Mouse (Mus musculus) intestine, embryonic 15.5 days (tissue): ENCODE measurements at regions not wholly inside any gene's neighbourhood (a gene's known extent, or its start where the extent isn't known, plus 50 kb on each side); places are given as distances from the start of the nearest gene placed in this dataset.

ENCODE experiments used
- ATAC-seq: fragments of 200-750 bp; cut with Nextera tagmentation; 2 replicates; pipeline ENCODE4 v1.8.0; 2017; ENCODE audit warnings: moderate TSS enrichment, moderate library complexity
- H3K27ac ChIP-seq: fragments of 300-500 bp; sonication (generic); 2 replicates; pipeline ENCODE4 v1.5.1; 2015; ENCODE audit warnings: mild to moderate bottlenecking, inconsistent platforms
- H3K27me3 ChIP-seq: fragments of 300-500 bp; sonication (generic); replicated peaks from 2 replicates; pipeline ENCODE4 v1.6.1; 2015; ENCODE audit warnings: inconsistent platforms
- H3K36me3 ChIP-seq: fragments of 300-500 bp; sonication (generic); 2 replicates; pipeline ENCODE4 v1.6.1; 2015; ENCODE audit warnings: inconsistent platforms
- H3K4me1 ChIP-seq: fragments of 300-500 bp; sonication (generic); replicated peaks from 2 replicates; pipeline ENCODE4 v1.6.1; 2015; ENCODE audit warnings: inconsistent platforms
- H3K4me2 ChIP-seq: fragments of 300-500 bp; sonication (generic); replicated peaks from 2 replicates; pipeline ENCODE4 v1.6.1; 2015; ENCODE audit warnings: mild to moderate bottlenecking, inconsistent platforms
- H3K4me3 ChIP-seq: fragments of 300-500 bp; sonication (generic); replicated peaks from 2 replicates; pipeline ENCODE4 v1.5.1; 2015; ENCODE audit warnings: inconsistent platforms
- H3K9ac ChIP-seq: fragments of 300-500 bp; sonication (generic); 2 replicates; pipeline ENCODE4 v1.6.1; 2015; ENCODE audit warnings: inconsistent platforms
- H3K9me3 ChIP-seq: fragments of 300-500 bp; sonication (generic); 2 replicates; pipeline ENCODE4 v1.6.1; 2016; ENCODE audit warnings: inconsistent platforms
- WGBS: fragments of 180-500 bp; shearing (Covaris S2); methylation state at CpG from one replicate; pipeline ENCODE4 v1.1.7; 2015; 5-methylcytosine and 5-hydroxymethylcytosine counted together

DNA sequence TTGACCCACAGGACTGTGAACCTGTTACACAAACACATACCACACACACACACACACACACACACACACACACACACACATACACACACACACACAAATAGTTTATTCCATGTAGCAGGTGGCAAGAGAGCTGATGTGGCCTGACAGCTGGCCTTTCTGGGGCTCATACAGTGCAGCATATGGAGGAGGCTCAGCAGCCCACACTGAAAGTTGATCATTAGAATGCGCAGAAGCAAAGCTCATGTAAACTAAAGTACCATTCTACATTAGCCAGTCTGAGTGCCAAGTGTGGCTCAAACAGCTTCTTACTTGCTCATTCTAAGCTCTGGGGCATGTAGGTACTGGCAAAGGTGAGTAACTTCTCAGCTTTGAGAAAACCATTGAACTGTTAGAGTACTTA, 170.2 kb upstream of the Tent5a start:
- H3K27ac ChIP-seq: no peak overlapping the region
- H3K9me3 ChIP-seq: no peaks in the 10 kb centered on the region
- H3K4me1 ChIP-seq: no peaks in the 10 kb centered on the region
- no peaks in the 10 kb centered on the region for H3K36me3 ChIP-seq
- no peak overlapping the region for H3K4me3 ChIP-seq
- H3K4me2 ChIP-seq: no peak overlapping the region
- no peak for ATAC-seq
- no peaks in the 10 kb centered on the region for H3K27me3 ChIP-seq
- 91% methylated on average over 1 of the region's 1 CpGs for WGBS
- no peak overlapping the region for H3K9ac ChIP-seq

DNA sequence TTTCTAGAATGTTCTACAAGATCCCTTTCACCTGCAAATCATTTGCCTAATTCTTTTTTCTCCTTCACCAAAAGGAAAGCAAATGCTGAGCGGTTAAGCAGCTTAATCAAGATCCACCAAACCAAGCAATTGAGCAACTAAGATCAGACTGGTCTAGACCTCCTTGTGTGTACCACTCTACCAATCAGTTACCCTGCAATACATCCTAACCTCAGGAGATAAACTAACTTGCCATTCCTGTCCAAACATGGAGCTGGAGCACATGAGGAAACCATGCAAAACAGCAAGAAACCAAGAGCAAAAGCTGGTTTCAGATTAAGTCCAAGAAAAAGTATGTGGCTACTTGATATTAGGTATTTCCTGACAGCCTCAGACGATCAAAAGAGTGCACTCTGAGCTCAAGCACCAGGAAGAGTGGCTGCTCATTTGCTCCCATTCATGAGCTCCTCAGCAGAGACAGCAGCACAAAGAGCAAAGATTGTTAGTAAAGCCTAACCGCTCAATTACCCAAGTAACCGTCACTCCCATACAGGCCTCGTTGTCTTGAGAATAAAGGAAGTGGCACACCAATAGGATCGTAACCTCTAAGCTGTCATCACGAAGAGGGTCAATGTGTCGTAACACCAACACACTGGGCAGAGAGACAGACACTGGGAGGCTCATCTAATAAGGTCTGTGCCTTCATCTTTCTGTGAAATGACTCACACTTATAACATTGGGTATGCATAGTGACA, 169.5 kb upstream of the Tent5a start:
- no peaks in the 10 kb centered on the region for H3K9me3 ChIP-seq
- H3K4me2 ChIP-seq: no peak overlapping the region
- no peak overlapping the region for H3K9ac ChIP-seq
- H3K27ac ChIP-seq: no peak overlapping the region
- ATAC-seq: peak; percentile 51
- H3K36me3 ChIP-seq: no peaks in the 10 kb centered on the region
- no peak overlapping the region for H3K4me3 ChIP-seq
- H3K4me1 ChIP-seq: no peaks in the 10 kb centered on the region
- WGBS: 65% methylated on average over 8 of the region's 8 CpGs
- H3K27me3 ChIP-seq: no peaks in the 10 kb centered on the region

DNA sequence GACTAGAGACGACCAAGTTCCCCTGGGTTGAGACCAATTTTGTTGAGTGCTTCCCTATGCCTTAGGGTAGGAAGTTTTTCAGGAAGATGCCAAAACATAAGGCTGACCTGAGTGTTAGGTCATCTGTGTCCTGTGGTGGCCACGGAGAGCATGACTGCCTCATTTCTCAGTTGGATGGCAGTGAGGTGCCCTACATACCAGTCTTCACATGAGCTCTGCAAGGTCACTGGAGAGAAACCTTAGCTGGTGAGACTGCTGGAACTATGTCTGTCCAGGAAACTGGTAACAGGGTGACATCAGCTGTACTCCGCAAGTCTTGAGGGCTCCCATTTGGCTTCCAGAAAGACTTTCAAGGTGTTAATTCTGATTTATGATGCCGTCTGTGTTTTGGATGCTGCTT, 167.9 kb upstream of the Tent5a start:
- H3K9ac ChIP-seq: no peak overlapping the region
- no peaks in the 10 kb centered on the region for H3K27me3 ChIP-seq
- H3K27ac ChIP-seq: no peak overlapping the region
- no peaks in the 10 kb centered on the region for H3K36me3 ChIP-seq
- no peak for ATAC-seq
- 84% methylated on average over 4 of the region's 4 CpGs for WGBS
- H3K4me1 ChIP-seq: no peaks in the 10 kb centered on the region
- no peak overlapping the region for H3K4me2 ChIP-seq
- H3K4me3 ChIP-seq: no peak overlapping the region
- H3K9me3 ChIP-seq: no peaks in the 10 kb centered on the region

DNA sequence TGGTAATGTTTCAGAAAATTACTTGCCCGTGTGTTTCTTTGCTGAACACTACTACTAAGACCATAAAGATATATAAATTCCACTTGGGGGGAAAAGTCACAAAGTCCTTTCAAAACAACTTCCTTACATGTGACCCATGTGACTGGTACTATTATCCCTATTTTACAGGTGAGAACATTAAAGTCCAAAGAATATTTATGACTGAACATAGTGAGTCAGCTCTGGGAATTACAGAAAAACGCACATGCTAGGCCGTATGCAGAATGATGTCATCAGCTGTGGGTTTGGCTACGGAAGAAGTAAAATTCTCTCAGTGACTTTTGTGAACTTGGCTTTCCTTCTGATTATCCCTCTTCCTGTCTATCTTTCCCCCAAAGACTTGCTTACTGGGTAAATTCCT, 166.6 kb upstream of the Tent5a start:
- H3K9me3 ChIP-seq: no peaks in the 10 kb centered on the region
- no peak overlapping the region for H3K27ac ChIP-seq
- 42% methylated on average over 4 of the region's 4 CpGs for WGBS
- H3K4me2 ChIP-seq: no peak overlapping the region
- no peaks in the 10 kb centered on the region for H3K36me3 ChIP-seq
- no peaks in the 10 kb centered on the region for H3K4me1 ChIP-seq
- no peak overlapping the region for H3K9ac ChIP-seq
- ATAC-seq: peak; percentile 38; the same call in 1 of the 2 replicates
- no peak overlapping the region for H3K4me3 ChIP-seq
- no peaks in the 10 kb centered on the region for H3K27me3 ChIP-seq

DNA sequence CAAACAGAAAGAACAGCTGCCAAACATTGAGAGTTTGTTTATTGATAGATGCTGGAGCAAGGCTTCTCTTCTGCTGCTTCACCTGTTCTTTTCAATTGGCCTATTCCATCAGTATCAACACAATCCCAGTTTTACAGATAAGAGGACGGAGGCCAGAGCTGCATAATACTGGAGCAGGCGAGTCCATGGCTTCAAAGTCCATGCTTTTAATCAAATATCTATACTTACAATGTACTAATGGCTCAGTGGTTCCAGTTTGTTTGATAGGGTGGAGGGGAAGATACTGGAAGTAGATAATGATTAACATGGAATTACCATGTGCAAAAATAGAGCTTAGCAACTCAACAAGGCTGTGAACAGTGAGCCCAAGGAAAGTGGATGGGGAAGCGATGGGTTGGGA, 163.2 kb upstream of the Tent5a start:
- no peaks in the 10 kb centered on the region for H3K27me3 ChIP-seq
- H3K27ac ChIP-seq: no peak overlapping the region
- ATAC-seq: peak; percentile 94
- H3K9me3 ChIP-seq: no peaks in the 10 kb centered on the region
- no peaks in the 10 kb centered on the region for H3K4me1 ChIP-seq
- H3K4me2 ChIP-seq: no peak overlapping the region
- H3K36me3 ChIP-seq: no peaks in the 10 kb centered on the region
- 67% methylated on average over 3 of the region's 3 CpGs for WGBS
- no peak overlapping the region for H3K4me3 ChIP-seq
- H3K9ac ChIP-seq: no peak overlapping the region

DNA sequence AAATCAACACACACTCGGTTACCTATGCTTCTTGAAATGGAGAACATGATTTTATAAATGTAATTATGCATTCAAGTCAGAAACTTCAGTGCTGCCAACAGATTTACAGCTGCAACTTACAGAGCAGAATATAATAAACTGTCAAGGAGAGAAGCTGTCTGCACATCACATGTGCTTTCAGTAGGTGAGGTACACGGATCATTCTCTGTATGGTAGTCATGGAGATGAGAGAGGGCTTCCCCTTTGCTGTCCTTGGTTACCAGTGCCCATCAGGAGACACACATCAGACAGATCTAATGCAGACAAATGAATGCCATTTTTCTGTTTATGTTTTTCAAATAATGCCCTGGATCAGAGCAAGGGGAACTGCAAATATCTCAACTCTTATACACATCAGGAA, 160.8 kb upstream of the Tent5a start:
- Histone ChIP-seq H3K27ac (no peak overlapping the region), H3K9me3 (no peaks in the 10 kb centered on the region), H3K27me3 (no peaks in the 10 kb centered on the region), H3K36me3 (no peaks in the 10 kb centered on the region), H3K4me2 (no peak overlapping the region), H3K9ac (no peak overlapping the region), H3K4me1 (no peaks in the 10 kb centered on the region), H3K4me3 (no peak overlapping the region)
- WGBS: 47% methylated on average over 2 of the region's 2 CpGs
- no peak for ATAC-seq

DNA sequence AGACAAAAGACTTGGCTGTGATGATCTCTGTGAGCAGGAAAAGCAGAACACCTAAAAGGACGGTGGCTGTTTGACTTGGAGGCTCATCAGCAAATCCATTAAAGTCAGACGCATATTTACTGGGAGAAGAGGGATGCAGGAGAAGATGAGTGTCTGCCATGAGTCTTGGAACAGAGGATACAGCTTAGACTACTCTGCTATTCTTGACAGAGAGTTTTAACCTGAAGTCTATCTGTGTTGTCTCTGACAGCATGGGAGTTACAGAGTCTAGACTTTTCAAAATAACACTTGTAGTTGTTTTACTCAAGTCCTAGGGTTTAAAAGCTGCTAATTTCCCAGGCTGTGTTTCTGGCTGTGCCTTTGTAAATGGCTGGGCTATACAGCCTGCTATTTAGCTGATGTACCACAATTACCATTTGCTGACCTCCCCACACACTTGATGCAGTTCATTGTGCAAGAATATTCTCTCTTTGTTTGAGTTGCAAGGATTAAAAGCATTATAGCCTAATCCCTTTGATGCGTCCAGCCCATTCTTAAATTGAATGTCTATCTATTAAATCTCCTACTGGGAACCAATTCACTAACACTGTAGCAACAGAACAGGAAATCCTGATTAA, 160.0 kb upstream of the Tent5a start:
- WGBS: 37% methylated on average over 3 of the region's 3 CpGs

DNA sequence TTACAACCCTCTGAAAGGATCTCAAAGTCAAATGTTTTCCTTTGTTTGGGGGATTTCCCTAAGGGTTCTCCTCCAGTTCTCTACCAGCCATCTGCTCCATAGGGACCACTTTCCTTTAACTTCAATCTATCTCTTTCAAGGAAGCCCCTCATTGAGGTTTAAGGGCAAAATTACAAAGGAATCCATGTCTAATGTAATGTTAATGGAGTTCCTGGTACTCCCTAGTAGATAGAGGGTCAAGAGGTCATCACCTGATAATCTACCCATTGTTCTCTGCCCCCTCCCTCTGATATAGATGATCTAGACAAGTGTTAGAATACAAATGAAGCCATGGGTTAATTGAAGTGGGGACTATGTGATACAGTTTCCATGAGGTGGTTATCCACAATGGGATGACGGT, 158.6 kb upstream of the Tent5a start:
- no peak for ATAC-seq
- H3K4me3 ChIP-seq: no peak overlapping the region
- H3K4me2 ChIP-seq: no peak overlapping the region
- no peaks in the 10 kb centered on the region for H3K27me3 ChIP-seq
- H3K27ac ChIP-seq: no peak overlapping the region
- WGBS: 97% methylated on average over 1 of the region's 1 CpGs
- no peaks in the 10 kb centered on the region for H3K4me1 ChIP-seq
- no peaks in the 10 kb centered on the region for H3K36me3 ChIP-seq
- no peaks in the 10 kb centered on the region for H3K9me3 ChIP-seq
- H3K9ac ChIP-seq: no peak overlapping the region

More for the DNA sequence above, 160.0 kb upstream of the Tent5a start:
- no peaks in the 10 kb centered on the region for H3K4me1 ChIP-seq
- no peaks in the 10 kb centered on the region for H3K9me3 ChIP-seq
- no peak overlapping the region for H3K27ac ChIP-seq
- H3K9ac ChIP-seq: no peak overlapping the region
- H3K36me3 ChIP-seq: no peaks in the 10 kb centered on the region
- no peak for ATAC-seq
- no peak overlapping the region for H3K4me3 ChIP-seq
- no peak overlapping the region for H3K4me2 ChIP-seq
- H3K27me3 ChIP-seq: no peaks in the 10 kb centered on the region

DNA sequence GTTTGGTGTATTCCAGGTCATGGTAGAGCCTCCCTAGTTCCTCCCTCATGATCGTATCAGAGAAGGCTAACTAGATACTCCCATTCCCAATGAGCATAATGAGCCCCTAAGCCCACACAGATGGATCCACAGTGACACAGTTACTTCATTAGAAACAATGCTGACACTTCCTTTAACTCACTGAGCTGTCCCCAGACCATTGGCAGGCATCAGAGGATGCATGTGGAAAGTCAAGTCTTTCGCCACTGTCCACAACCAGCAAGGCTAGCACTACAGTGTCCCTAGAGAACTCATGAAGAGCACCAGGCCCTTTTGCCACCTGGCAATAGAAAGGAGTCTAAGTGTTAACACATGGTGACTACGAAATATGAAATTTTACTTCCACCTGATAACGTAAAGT, 156.1 kb upstream of the Tent5a start:
- Histone ChIP-seq H3K9ac (no peak overlapping the region), H3K9me3 (no peaks in the 10 kb centered on the region), H3K4me3 (no peak overlapping the region), H3K36me3 (no peaks in the 10 kb centered on the region), H3K4me1 (no peaks in the 10 kb centered on the region), H3K27ac (no peak overlapping the region), H3K27me3 (no peaks in the 10 kb centered on the region), H3K4me2 (no peak overlapping the region)
- WGBS: 97% methylated on average over 4 of the region's 4 CpGs
- no peak for ATAC-seq

DNA sequence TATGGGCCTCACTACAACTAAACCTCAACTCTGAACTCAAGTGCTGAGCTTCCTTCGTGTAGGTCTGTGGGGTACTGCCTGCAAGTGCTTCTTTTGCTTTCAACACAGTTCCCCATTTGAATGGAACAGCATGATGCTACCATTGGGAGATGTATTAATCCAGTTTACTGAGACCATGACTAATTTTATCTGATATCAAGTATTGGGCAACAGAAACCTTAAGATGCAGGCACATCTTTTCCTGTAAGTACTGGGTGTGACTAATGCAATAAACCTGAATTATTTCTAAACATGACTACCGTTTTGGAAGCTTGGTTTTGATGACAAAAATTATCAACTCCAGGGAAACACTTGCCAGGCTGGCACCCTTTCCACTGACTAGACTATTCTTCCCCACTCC, 153.4 kb upstream of the Tent5a start:
- Histone ChIP-seq H3K9ac (no peak overlapping the region), H3K4me1 (no peaks in the 10 kb centered on the region), H3K9me3 (no peaks in the 10 kb centered on the region), H3K36me3 (no peaks in the 10 kb centered on the region), H3K4me2 (no peak overlapping the region), H3K4me3 (no peak overlapping the region), H3K27me3 (no peaks in the 10 kb centered on the region), H3K27ac (no peak overlapping the region)
- ATAC-seq: no peak
- WGBS: 61% methylated on average over 2 of the region's 2 CpGs

DNA sequence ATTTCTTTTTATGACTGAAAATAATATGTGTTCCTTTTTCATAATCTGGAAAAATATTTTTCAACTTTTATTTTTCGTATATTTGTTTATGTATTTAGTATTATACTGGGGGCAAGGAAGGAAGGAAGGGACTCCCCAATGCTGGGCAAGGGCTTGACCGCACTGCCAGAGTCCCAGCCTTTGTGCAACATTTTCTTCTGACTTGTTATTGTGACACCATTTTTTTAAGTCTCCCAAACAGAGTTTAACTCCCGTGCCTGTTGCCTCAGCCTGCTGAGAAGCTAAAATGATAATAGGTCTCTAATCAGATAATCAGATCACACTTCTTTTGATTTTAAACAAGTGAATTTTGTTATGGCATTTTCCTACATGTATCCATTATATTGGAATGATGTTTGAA, 148.1 kb upstream of the Tent5a start:
- Histone ChIP-seq H3K9ac (no peak overlapping the region), H3K4me1 (no peaks in the 10 kb centered on the region), H3K4me3 (no peak overlapping the region), H3K27me3 (no peaks in the 10 kb centered on the region), H3K27ac (no peak overlapping the region), H3K36me3 (no peaks in the 10 kb centered on the region), H3K9me3 (no peaks in the 10 kb centered on the region), H3K4me2 (no peak overlapping the region)
- WGBS: 80% methylated on average over 3 of the region's 3 CpGs
- ATAC-seq: no peak

DNA sequence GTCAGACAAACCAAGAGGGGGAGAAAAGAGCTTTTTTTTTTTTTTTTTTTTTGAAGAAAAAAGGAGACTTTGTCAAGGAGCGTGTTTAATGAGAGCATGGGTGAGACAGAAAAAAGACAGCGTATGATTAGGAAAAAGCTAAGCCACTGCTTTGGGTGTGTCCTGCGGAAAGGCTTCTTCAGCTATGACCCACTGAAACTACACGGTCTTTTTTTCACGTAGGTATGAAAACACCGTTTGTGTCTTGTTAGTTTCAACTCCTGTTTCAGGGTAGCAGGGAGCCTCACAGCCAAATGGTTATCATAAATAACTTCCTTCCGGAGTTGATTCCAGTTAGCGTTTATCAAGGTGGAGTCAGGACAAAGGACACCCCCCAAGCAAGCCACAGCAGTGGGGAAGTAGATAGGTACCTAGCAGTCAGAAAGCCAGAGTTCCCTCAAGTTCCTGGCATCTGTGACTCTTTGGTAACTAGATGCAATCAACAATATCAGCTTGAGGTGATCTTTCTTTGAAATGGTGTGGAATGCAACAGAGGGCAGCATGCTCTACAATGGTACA, 143.2 kb upstream of the Tent5a start:
- WGBS: 64% methylated on average over 8 of the region's 8 CpGs
- no peak overlapping the region for H3K4me3 ChIP-seq
- no peaks in the 10 kb centered on the region for H3K36me3 ChIP-seq
- no peaks in the 10 kb centered on the region for H3K9me3 ChIP-seq
- no peak for ATAC-seq
- H3K27ac ChIP-seq: no peak overlapping the region
- H3K9ac ChIP-seq: no peak overlapping the region
- no peaks in the 10 kb centered on the region for H3K4me1 ChIP-seq
- H3K27me3 ChIP-seq: no peaks in the 10 kb centered on the region
- no peak overlapping the region for H3K4me2 ChIP-seq

DNA sequence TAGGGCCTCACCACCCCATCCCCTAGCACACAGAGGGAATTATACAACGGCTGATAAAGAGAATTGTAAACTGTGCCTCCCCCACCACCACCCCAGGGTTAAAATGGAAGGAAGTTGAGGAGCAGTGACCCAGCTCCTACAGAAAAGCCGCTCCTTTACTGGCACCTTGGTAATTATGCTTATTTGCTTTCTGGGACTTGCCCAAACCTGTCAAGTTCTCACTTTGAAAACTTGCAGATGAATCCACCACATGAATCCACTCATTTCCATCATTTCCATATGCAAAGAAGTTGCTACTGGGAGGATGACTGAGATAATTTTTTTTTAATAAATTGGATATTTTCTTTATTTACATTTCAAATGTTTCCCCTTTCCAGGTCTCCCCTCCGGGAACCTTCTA, 142.1 kb upstream of the Tent5a start:
- 52% methylated on average over 3 of the region's 3 CpGs for WGBS

More for the DNA sequence above, 142.1 kb upstream of the Tent5a start:
- H3K9ac ChIP-seq: no peak overlapping the region
- no peaks in the 10 kb centered on the region for H3K36me3 ChIP-seq
- no peak overlapping the region for H3K4me2 ChIP-seq
- ATAC-seq: no peak
- no peak overlapping the region for H3K27ac ChIP-seq
- no peaks in the 10 kb centered on the region for H3K27me3 ChIP-seq
- H3K4me1 ChIP-seq: no peaks in the 10 kb centered on the region
- H3K4me3 ChIP-seq: no peak overlapping the region
- H3K9me3 ChIP-seq: no peaks in the 10 kb centered on the region
